Mouse (Mus musculus): ENCODE measurements around the gene Tmem255b.

The Tmem255b gene

DNA sequence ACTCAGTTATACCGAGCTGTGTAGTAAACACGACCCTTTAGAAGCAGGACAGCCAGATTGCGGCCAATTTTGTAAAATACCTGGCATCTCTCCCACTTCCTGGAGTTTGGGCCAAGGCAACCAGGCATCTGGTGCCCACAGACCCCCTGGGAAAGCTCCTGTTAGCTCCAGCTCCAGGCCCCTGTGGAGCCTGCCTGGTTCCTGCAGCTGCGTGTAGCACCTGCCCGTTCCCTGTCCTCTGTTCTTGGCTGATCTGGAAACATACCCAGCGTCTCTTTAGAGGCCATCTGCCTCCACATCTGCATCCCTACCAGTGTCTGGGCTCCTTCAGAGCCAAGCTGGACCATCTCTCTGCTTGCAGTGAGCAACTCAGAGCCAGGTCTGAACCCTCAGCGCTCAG is 4.6 kb upstream of the Tmem255b start:
- Histone ChIP-seq H3K9me3 (ENCODE audit: low read length) (peaks cover 5% of the 10 kb centered on the region; the same call in 1 of the 2 replicates), H3K36me3 (ENCODE audit: insufficient read depth, low read length) (no peaks in the 10 kb centered on the region), H3K27me3 (ENCODE audit: insufficient read depth, low read length) (peaks cover 7% of the 10 kb centered on the region; the same call in 1 of the 2 replicates), H3K4me3 (replicated peaks; ENCODE audit: low read length) (no peak overlapping the region), H3K4me1 (replicated peaks; ENCODE audit: low read depth, low read length) (peaks cover 19% of the 10 kb centered on the region)
- TF ChIP-seq CTCF (conservative IDR thresholded peaks at IDR 0.05; ENCODE audit: low read length) (no peak), POU5F1 (IDR thresholded peaks at IDR 0.05; ENCODE audit: borderline replicate concordance, low read length) (no peak), NANOG (IDR thresholded peaks at IDR 0.05; ENCODE audit: borderline replicate concordance, low read length) (no peak)

DNA sequence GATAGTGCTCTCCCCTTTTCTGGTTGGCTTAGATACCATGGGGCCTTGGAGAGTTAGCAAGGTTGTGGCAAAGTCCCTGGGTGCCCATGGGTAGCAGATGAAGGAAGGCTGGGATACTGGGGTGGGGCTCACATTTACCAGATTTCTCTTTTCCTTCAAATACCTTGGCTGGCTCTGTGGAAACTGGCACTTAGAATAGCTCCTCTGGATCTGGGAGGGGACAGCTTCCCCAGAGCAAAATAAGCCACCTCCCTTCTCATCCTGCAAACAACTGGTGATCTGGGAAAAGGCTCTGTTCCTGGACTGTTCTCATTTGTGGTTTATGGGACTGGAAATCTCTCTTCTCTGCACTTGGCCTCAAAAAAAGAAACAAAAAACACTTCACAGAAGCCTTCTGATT is 4.1 kb upstream of the Tmem255b start:
- no peaks in the 10 kb centered on the region for H3K36me3 ChIP-seq (ENCODE audit: insufficient read depth, low read length)
- H3K4me1 ChIP-seq (replicated peaks; ENCODE audit: low read depth, low read length), result peaks cover 23% of the 10 kb centered on the region
- H3K4me3 ChIP-seq (replicated peaks; ENCODE audit: low read length), result no peak overlapping the region
- no peak for TF ChIP-seq NANOG (IDR thresholded peaks at IDR 0.05; ENCODE audit: borderline replicate concordance, low read length)
- no peak for TF ChIP-seq POU5F1 (IDR thresholded peaks at IDR 0.05; ENCODE audit: borderline replicate concordance, low read length)
- TF ChIP-seq CTCF (conservative IDR thresholded peaks at IDR 0.05; ENCODE audit: low read length), result no peak
- peaks cover 5% of the 10 kb centered on the region; the same call in 1 of the 2 replicates for H3K9me3 ChIP-seq (ENCODE audit: low read length)
- H3K27me3 ChIP-seq (ENCODE audit: insufficient read depth, low read length), result peaks cover 7% of the 10 kb centered on the region; the same call in 1 of the 2 replicates

GRCm38 (mm10) chr8:13433130-13433529 is 1.9 kb upstream of the Tmem255b start:
- peaks cover 26% of the 10 kb centered on the region for H3K4me1 ChIP-seq (replicated peaks; ENCODE audit: low read depth, low read length)
- no peak for TF ChIP-seq CTCF (conservative IDR thresholded peaks at IDR 0.05; ENCODE audit: low read length)
- TF ChIP-seq NANOG (IDR thresholded peaks at IDR 0.05; ENCODE audit: borderline replicate concordance, low read length), result no peak
- TF ChIP-seq POU5F1 (IDR thresholded peaks at IDR 0.05; ENCODE audit: borderline replicate concordance, low read length), result no peak
- H3K4me3 ChIP-seq (replicated peaks; ENCODE audit: low read length), result no peak overlapping the region
- H3K36me3 ChIP-seq (ENCODE audit: insufficient read depth, low read length), result no peaks in the 10 kb centered on the region
- peaks cover 5% of the 10 kb centered on the region; the same call in 1 of the 2 replicates for H3K9me3 ChIP-seq (ENCODE audit: low read length)
- H3K27me3 ChIP-seq (ENCODE audit: insufficient read depth, low read length), result peaks cover 12% of the 10 kb centered on the region; the same call in 1 of the 2 replicates

DNA sequence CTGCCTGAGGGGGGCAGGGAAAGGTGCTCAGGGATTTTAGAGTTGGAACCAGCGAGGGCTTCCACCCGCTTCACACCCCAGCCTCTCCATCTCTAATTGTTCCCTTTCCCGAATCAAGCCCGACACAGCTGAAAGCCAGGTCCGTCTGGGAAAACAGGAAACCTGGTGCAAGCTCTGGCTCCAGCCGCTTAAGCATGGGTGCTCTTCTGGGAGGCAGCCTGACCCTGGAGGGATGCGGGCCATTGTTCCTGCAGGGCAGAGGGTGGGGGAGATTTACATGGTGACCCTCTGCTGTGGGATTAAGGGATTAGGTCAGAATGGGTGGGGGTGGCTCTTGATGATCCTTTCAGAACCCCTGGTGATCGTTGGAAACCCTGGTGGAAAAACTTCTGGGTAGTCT is 1.1 kb downstream of the Tmem255b start:
- H3K27me3 ChIP-seq (ENCODE audit: insufficient read depth, low read length), result peaks cover 12% of the 10 kb centered on the region; the same call in 1 of the 2 replicates
- TF ChIP-seq NANOG (IDR thresholded peaks at IDR 0.05; ENCODE audit: borderline replicate concordance, low read length), result no peak
- no peaks in the 10 kb centered on the region for H3K36me3 ChIP-seq (ENCODE audit: insufficient read depth, low read length)
- no peak overlapping the region for H3K4me3 ChIP-seq (replicated peaks; ENCODE audit: low read length)
- peaks cover 26% of the 10 kb centered on the region for H3K4me1 ChIP-seq (replicated peaks; ENCODE audit: low read depth, low read length)
- peaks cover 19% of the 10 kb centered on the region; the same call in 1 of the 2 replicates for H3K9me3 ChIP-seq (ENCODE audit: low read length)

GRCm38 (mm10) chr8:13437531-13437930 is 2.5 kb downstream of the Tmem255b start:
- Histone ChIP-seq H3K27me3 (ENCODE audit: insufficient read depth, low read length) (peaks cover 12% of the 10 kb centered on the region; the same call in 1 of the 2 replicates), H3K36me3 (ENCODE audit: insufficient read depth, low read length) (no peaks in the 10 kb centered on the region), H3K4me1 (replicated peaks; ENCODE audit: low read depth, low read length) (peaks cover 26% of the 10 kb centered on the region), H3K9me3 (ENCODE audit: low read length) (peaks cover 17% of the 10 kb centered on the region; the same call in 1 of the 2 replicates), H3K4me3 (replicated peaks; ENCODE audit: low read length) (no peak overlapping the region)
- TF ChIP-seq POU5F1 (IDR thresholded peaks at IDR 0.05; ENCODE audit: borderline replicate concordance, low read length), result no peak

GRCm38 (mm10) chr8:13442152-13442551 is 7.2 kb downstream of the Tmem255b start:
- Histone ChIP-seq H3K27me3 (ENCODE audit: insufficient read depth, low read length) (no peaks in the 10 kb centered on the region), H3K9me3 (ENCODE audit: low read length) (peaks cover 17% of the 10 kb centered on the region; the same call in 1 of the 2 replicates), H3K4me3 (replicated peaks; ENCODE audit: low read length) (no peak overlapping the region), H3K4me1 (replicated peaks; ENCODE audit: low read depth, low read length) (no peaks in the 10 kb centered on the region), H3K36me3 (ENCODE audit: insufficient read depth, low read length) (no peaks in the 10 kb centered on the region)
- TF ChIP-seq CTCF (conservative IDR thresholded peaks at IDR 0.05; ENCODE audit: low read length) (no peak), POU5F1 (IDR thresholded peaks at IDR 0.05; ENCODE audit: borderline replicate concordance, low read length) (no peak), NANOG (IDR thresholded peaks at IDR 0.05; ENCODE audit: borderline replicate concordance, low read length) (no peak)

DNA sequence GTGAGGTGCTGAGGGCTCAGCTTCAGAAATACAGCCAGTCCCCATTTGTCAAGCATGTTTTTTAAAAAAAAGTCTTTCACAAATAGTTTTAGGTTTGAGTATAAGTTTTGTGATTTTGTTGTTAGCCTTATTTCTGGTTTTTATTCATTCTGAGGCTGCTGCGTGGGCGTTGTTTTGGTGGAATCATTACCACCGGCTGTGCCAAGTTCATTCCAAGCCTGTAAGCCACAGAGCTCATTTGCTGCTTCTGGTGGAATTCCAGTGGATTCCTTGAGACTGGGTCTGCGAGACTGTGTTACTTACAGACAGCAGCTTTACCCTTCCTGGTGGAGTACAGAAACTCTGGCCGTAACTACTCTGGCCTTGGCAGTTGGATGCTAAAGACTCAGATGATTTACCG is 11.5 kb downstream of the Tmem255b start:
- Histone ChIP-seq H3K9me3 (ENCODE audit: low read length) (0 out of 2 replicates have a peak, but pooled peaks cover 3% of the 10 kb centered on the region), H3K36me3 (ENCODE audit: insufficient read depth, low read length) (no peaks in the 10 kb centered on the region), H3K4me3 (replicated peaks; ENCODE audit: low read length) (no peak overlapping the region), H3K27me3 (ENCODE audit: insufficient read depth, low read length) (0 out of 2 replicates have a peak, but pooled peaks cover 4% of the 10 kb centered on the region), H3K4me1 (replicated peaks; ENCODE audit: low read depth, low read length) (no peaks in the 10 kb centered on the region)
- no peak for TF ChIP-seq CTCF (conservative IDR thresholded peaks at IDR 0.05; ENCODE audit: low read length)
- TF ChIP-seq POU5F1 (IDR thresholded peaks at IDR 0.05; ENCODE audit: borderline replicate concordance, low read length), result no peak
- TF ChIP-seq NANOG (IDR thresholded peaks at IDR 0.05; ENCODE audit: borderline replicate concordance, low read length), result no peak

- no peaks in the 10 kb centered on the region for H3K9me3 ChIP-seq (ENCODE audit: low read length)
- H3K4me1 ChIP-seq (replicated peaks; ENCODE audit: low read depth, low read length), result no peaks in the 10 kb centered on the region
- 0 out of 2 replicates have a peak, but pooled peaks cover 4% of the 10 kb centered on the region for H3K27me3 ChIP-seq (ENCODE audit: insufficient read depth, low read length)
- no peak for TF ChIP-seq POU5F1 (IDR thresholded peaks at IDR 0.05; ENCODE audit: borderline replicate concordance, low read length)
- TF ChIP-seq CTCF (conservative IDR thresholded peaks at IDR 0.05; ENCODE audit: low read length), result no peak
- TF ChIP-seq NANOG (IDR thresholded peaks at IDR 0.05; ENCODE audit: borderline replicate concordance, low read length), result no peak
- H3K4me3 ChIP-seq (replicated peaks; ENCODE audit: low read length), result no peak overlapping the region
- no peaks in the 10 kb centered on the region for H3K36me3 ChIP-seq (ENCODE audit: insufficient read depth, low read length)
Observed at GRCm38 (mm10) chr8:13448145-13448544, 13.2 kb downstream of the Tmem255b start.

GRCm38 (mm10) chr8:13451747-13452277 is 16.8 kb downstream of the Tmem255b start:
- peaks cover 17% of the 10 kb centered on the region for H3K4me1 ChIP-seq (replicated peaks; ENCODE audit: low read depth, low read length)
- TF ChIP-seq NANOG (IDR thresholded peaks at IDR 0.05; ENCODE audit: borderline replicate concordance, low read length) (no peak), POU5F1 (IDR thresholded peaks at IDR 0.05; ENCODE audit: borderline replicate concordance, low read length) (no peak), CTCF (conservative IDR thresholded peaks at IDR 0.05; ENCODE audit: low read length) (no peak)
- H3K4me3 ChIP-seq (replicated peaks; ENCODE audit: low read length), result no peak overlapping the region
- 0 out of 2 replicates have a peak, but pooled peaks cover 4% of the 10 kb centered on the region for H3K27me3 ChIP-seq (ENCODE audit: insufficient read depth, low read length)
- H3K36me3 ChIP-seq (ENCODE audit: insufficient read depth, low read length), result no peaks in the 10 kb centered on the region
- H3K9me3 ChIP-seq (ENCODE audit: low read length), result peaks cover 5% of the 10 kb centered on the region; the same call in 1 of the 2 replicates

Measured in E14TG2a.4 (cell line).